Mouse (Mus musculus): ENCODE data around the gene Maz. TPM values are rescaled to one million over a fixed set of nuclear protein-coding genes. Genes with fewer than 3 reads are reported as not detected.

Maz gene
- 118 and 122 TPM in 2 replicates for polyA plus RNA-seq (2016; fragmentation: Nextera tagmentation; extraction: Ambion mirVana)

- peak; percentile 85 for ATAC-seq (ENCODE audit: insufficient number of reproducible peaks, insufficient read depth, low FRiP score, low TSS enrichment)
Observed at GRCm38 (mm10) chr7:127026984-127027726, at the start of gene Maz. Maz (minus strand) TSS chr7:127027037.

GRCm38 (mm10) chr7:127076188-127076587 lies 49.4 kb upstream of the Maz start:
- no peak overlapping the region for H3K27ac ChIP-seq
- H3K9ac ChIP-seq: no peak overlapping the region
- H3K4me1 ChIP-seq: no peaks in the 10 kb centered on the region
- H3K27me3 ChIP-seq: no peaks in the 10 kb centered on the region
- ATAC-seq (ENCODE audit: insufficient number of reproducible peaks, insufficient read depth, low FRiP score, low TSS enrichment): no peak
- WGBS: 96% methylated on average over 5 of the region's 5 CpGs
- H3K36me3 ChIP-seq: no peaks in the 10 kb centered on the region
- H3K4me3 ChIP-seq: no peak overlapping the region
- H3K9me3 ChIP-seq: no peaks in the 10 kb centered on the region
- H3K4me2 ChIP-seq (replicated peaks): no peak overlapping the region

More at GRCm38 (mm10) chr7:127026984-127027726, at the start of gene Maz:
- under 1% methylated on average over 58 of the region's 63 CpGs for WGBS
- peaks cover 36% of the 10 kb centered on the region for H3K4me1 ChIP-seq
- H3K4me2 ChIP-seq (replicated peaks): peak within 1 kb of the TSS; percentile 97
- H3K27me3 ChIP-seq: no peaks in the 10 kb centered on the region
- peak within 1 kb of the TSS; percentile 92 for H3K4me3 ChIP-seq
- H3K36me3 ChIP-seq: peaks cover 54% of the 10 kb centered on the region
- H3K9me3 ChIP-seq: no peaks in the 10 kb centered on the region
- peak within 1 kb of the TSS; percentile 98 for H3K27ac ChIP-seq
- peak within 1 kb of the TSS; percentile 99 for H3K9ac ChIP-seq

GRCm38 (mm10) chr7:127073221-127073620 lies 46.4 kb upstream of the Maz start:
- Histone ChIP-seq H3K36me3 (no peaks in the 10 kb centered on the region), H3K27ac (no peak overlapping the region), H3K9ac (no peak overlapping the region), H3K4me1 (no peaks in the 10 kb centered on the region), H3K9me3 (no peaks in the 10 kb centered on the region), H3K27me3 (no peaks in the 10 kb centered on the region), H3K4me3 (no peak overlapping the region), H3K4me2 (replicated peaks) (no peak overlapping the region)
- ATAC-seq (ENCODE audit: insufficient number of reproducible peaks, insufficient read depth, low FRiP score, low TSS enrichment): no peak
- 81% methylated on average over 4 of the region's 4 CpGs for WGBS

- Histone ChIP-seq H3K4me1 (no peaks in the 10 kb centered on the region), H3K9ac (no peak overlapping the region), H3K36me3 (no peaks in the 10 kb centered on the region), H3K4me3 (no peak overlapping the region), H3K27ac (no peak overlapping the region), H3K27me3 (no peaks in the 10 kb centered on the region), H3K9me3 (no peaks in the 10 kb centered on the region), H3K4me2 (replicated peaks) (no peak overlapping the region)
- 70% methylated on average over 4 of the region's 4 CpGs for WGBS
- ATAC-seq (ENCODE audit: insufficient number of reproducible peaks, insufficient read depth, low FRiP score, low TSS enrichment): no peak
Observed at GRCm38 (mm10) chr7:127070871-127071413, 44.1 kb upstream of the Maz start.

GRCm38 (mm10) chr7:127066317-127066716 lies 39.5 kb upstream of the Maz start:
- no peaks in the 10 kb centered on the region for H3K27me3 ChIP-seq
- WGBS: 78% methylated on average over 4 of the region's 4 CpGs
- no peak overlapping the region for H3K27ac ChIP-seq

GRCm38 (mm10) chr7:127065538-127065937 lies 38.7 kb upstream of the Maz start:
- WGBS: 86% methylated on average over 6 of the region's 6 CpGs
- Histone ChIP-seq H3K9ac (no peak overlapping the region), H3K36me3 (no peaks in the 10 kb centered on the region), H3K4me3 (no peak overlapping the region), H3K4me2 (replicated peaks) (no peak overlapping the region), H3K27ac (no peak overlapping the region), H3K4me1 (no peaks in the 10 kb centered on the region), H3K9me3 (no peaks in the 10 kb centered on the region), H3K27me3 (no peaks in the 10 kb centered on the region)
- ATAC-seq (ENCODE audit: insufficient number of reproducible peaks, insufficient read depth, low FRiP score, low TSS enrichment): no peak

More at GRCm38 (mm10) chr7:127066317-127066716, 39.5 kb upstream of the Maz start:
- H3K36me3 ChIP-seq: no peaks in the 10 kb centered on the region
- ATAC-seq (ENCODE audit: insufficient number of reproducible peaks, insufficient read depth, low FRiP score, low TSS enrichment): no peak
- H3K4me3 ChIP-seq: no peak overlapping the region
- no peak overlapping the region for H3K4me2 ChIP-seq (replicated peaks)
- no peaks in the 10 kb centered on the region for H3K4me1 ChIP-seq
- H3K9me3 ChIP-seq: no peaks in the 10 kb centered on the region
- no peak overlapping the region for H3K9ac ChIP-seq

- Histone ChIP-seq H3K4me1 (no peaks in the 10 kb centered on the region), H3K27ac (no peak overlapping the region), H3K36me3 (no peaks in the 10 kb centered on the region), H3K9me3 (no peaks in the 10 kb centered on the region), H3K4me3 (no peak overlapping the region), H3K4me2 (replicated peaks) (no peak overlapping the region), H3K9ac (no peak overlapping the region), H3K27me3 (no peaks in the 10 kb centered on the region)
- no peak for ATAC-seq (ENCODE audit: insufficient number of reproducible peaks, insufficient read depth, low FRiP score, low TSS enrichment)
- WGBS: 75% methylated on average over 5 of the region's 5 CpGs
Observed at GRCm38 (mm10) chr7:127055026-127055585, 28.3 kb upstream of the Maz start.

- Histone ChIP-seq H3K9ac (peak within 1 kb of the TSS; percentile 80), H3K9me3 (no peaks in the 10 kb centered on the region), H3K4me3 (peak within 1 kb of the TSS; percentile 79), H3K4me1 (peaks cover 14% of the 10 kb centered on the region), H3K27ac (peak within 1 kb of the TSS; percentile 77), H3K36me3 (peaks cover 13% of the 10 kb centered on the region), H3K27me3 (no peaks in the 10 kb centered on the region), H3K4me2 (replicated peaks) (peak within 1 kb of the TSS; percentile 84)
- ATAC-seq (ENCODE audit: insufficient number of reproducible peaks, insufficient read depth, low FRiP score, low TSS enrichment): peak; percentile 77
- WGBS: under 1% methylated on average over 53 of the region's 53 CpGs
Observed at GRCm38 (mm10) chr7:127041851-127042672, 15.2 kb upstream of the Maz start, which contains the start of gene Kif22. Kif22 (minus strand) TSS chr7:127042471.

GRCm38 (mm10) chr7:127031244-127031643 lies 4.4 kb upstream of the Maz start:
- Histone ChIP-seq H3K4me3 (no peak overlapping the region), H3K36me3 (peaks cover 65% of the 10 kb centered on the region), H3K9me3 (no peaks in the 10 kb centered on the region), H3K4me1 (peaks cover 8% of the 10 kb centered on the region), H3K9ac (no peak overlapping the region), H3K4me2 (replicated peaks) (no peak overlapping the region), H3K27ac (no peak overlapping the region), H3K27me3 (no peaks in the 10 kb centered on the region)
- ATAC-seq (ENCODE audit: insufficient number of reproducible peaks, insufficient read depth, low FRiP score, low TSS enrichment): no peak
- WGBS: 61% methylated on average over 1 of the region's 1 CpGs

- 100% methylated on average over 1 of the region's 1 CpGs for WGBS
- H3K4me2 ChIP-seq (replicated peaks): no peak overlapping the region
- H3K27me3 ChIP-seq: no peaks in the 10 kb centered on the region
- H3K4me3 ChIP-seq: no peak overlapping the region
- H3K4me1 ChIP-seq: peaks cover 8% of the 10 kb centered on the region
- H3K27ac ChIP-seq: no peak overlapping the region
- no peak overlapping the region for H3K9ac ChIP-seq
- H3K9me3 ChIP-seq: no peaks in the 10 kb centered on the region
- H3K36me3 ChIP-seq: peaks cover 59% of the 10 kb centered on the region
- ATAC-seq (ENCODE audit: insufficient number of reproducible peaks, insufficient read depth, low FRiP score, low TSS enrichment): no peak
Observed at GRCm38 (mm10) chr7:127030172-127030571, 3.3 kb upstream of the Maz start.

- peak overlapping the region; percentile 98 for H3K27ac ChIP-seq
- H3K4me3 ChIP-seq: peak overlapping the region; percentile 92
- H3K4me1 ChIP-seq: peaks cover 28% of the 10 kb centered on the region
- H3K36me3 ChIP-seq: peaks cover 54% of the 10 kb centered on the region
- H3K4me2 ChIP-seq (replicated peaks): peak overlapping the region; percentile 57
- 69% methylated on average over 8 of the region's 8 CpGs for WGBS
- ATAC-seq (ENCODE audit: insufficient number of reproducible peaks, insufficient read depth, low FRiP score, low TSS enrichment): no peak; the same call in 1 of the 2 replicates
- H3K27me3 ChIP-seq: no peaks in the 10 kb centered on the region
- H3K9ac ChIP-seq: peak overlapping the region; percentile 52
- no peaks in the 10 kb centered on the region for H3K9me3 ChIP-seq
Observed at GRCm38 (mm10) chr7:127027885-127028284, 1.0 kb upstream of the Maz start.

All from embryonic facial prominence, embryonic 12.5 days (tissue).